Mouse (Mus musculus): Measurements from ENCODE around the gene Gm2832. TPM values are rescaled to one million over a fixed set of nuclear protein-coding genes. Genes with fewer than 3 reads are reported as not detected.
"Not testable (repeated sequence)": the region's sequence is repeated elsewhere in the genome, so short reads cannot be mapped to it uniquely, and the experiment has no call there.

The Gm2832 gene
- polyA plus RNA-seq (2014; fragmentation: Nextera tagmentation; extraction: Ambion mirVana), result not detected in 2 replicates

DNA sequence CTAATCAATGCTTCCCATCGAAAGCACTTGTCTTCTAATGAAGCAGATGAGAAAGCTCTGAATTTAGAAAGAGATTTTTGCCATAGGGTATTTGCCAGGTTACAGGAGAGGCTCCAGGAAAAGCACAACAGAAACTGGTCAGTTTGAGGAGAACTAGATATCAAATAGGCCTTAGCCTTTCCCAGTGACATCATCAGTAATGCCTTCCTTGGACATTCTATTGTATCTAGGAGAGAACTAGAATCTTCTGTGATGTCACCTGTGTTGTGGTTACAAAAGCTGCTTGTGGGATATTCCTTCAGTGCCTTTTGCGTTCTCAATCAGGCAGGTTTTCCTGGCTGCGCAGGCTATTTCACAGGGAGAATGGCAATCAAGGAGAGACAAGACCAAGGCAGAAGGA is at the start of gene Gm2832:
Gene Gm2832 (plus strand): TSS at position 301 of the 400 bp plus-strand sequence.
- not testable (repeated sequence) for H3K9ac ChIP-seq (ENCODE audit: low read length); H3K4me1 ChIP-seq (replicated peaks; ENCODE audit: control insufficient read depth, insufficient read depth, low read length); DNase-seq (ENCODE audit: low spot score); H3K27ac ChIP-seq (ENCODE audit: low read depth, low read length); H3K9me3 ChIP-seq (ENCODE audit: control insufficient read depth, low read length); H3K4me3 ChIP-seq (ENCODE audit: low read depth, low read length); H3K27me3 ChIP-seq (ENCODE audit: control insufficient read depth, insufficient read depth, low read length); ATAC-seq (replicated peaks; ENCODE audit: low FRiP score); H3K4me2 ChIP-seq (ENCODE audit: low read depth, low read length, severe bottlenecking); H3K36me3 ChIP-seq (ENCODE audit: control insufficient read depth, insufficient read depth, low read length)
- WGBS, result 95% methylated on average over 2 of the region's 3 CpGs

GRCm38 (mm10) chr14:41263296-41263695 is 15.3 kb upstream of the Gm2832 start:
- not testable (repeated sequence) for ATAC-seq (replicated peaks; ENCODE audit: low FRiP score); H3K27me3 ChIP-seq (ENCODE audit: control insufficient read depth, insufficient read depth, low read length)

DNA sequence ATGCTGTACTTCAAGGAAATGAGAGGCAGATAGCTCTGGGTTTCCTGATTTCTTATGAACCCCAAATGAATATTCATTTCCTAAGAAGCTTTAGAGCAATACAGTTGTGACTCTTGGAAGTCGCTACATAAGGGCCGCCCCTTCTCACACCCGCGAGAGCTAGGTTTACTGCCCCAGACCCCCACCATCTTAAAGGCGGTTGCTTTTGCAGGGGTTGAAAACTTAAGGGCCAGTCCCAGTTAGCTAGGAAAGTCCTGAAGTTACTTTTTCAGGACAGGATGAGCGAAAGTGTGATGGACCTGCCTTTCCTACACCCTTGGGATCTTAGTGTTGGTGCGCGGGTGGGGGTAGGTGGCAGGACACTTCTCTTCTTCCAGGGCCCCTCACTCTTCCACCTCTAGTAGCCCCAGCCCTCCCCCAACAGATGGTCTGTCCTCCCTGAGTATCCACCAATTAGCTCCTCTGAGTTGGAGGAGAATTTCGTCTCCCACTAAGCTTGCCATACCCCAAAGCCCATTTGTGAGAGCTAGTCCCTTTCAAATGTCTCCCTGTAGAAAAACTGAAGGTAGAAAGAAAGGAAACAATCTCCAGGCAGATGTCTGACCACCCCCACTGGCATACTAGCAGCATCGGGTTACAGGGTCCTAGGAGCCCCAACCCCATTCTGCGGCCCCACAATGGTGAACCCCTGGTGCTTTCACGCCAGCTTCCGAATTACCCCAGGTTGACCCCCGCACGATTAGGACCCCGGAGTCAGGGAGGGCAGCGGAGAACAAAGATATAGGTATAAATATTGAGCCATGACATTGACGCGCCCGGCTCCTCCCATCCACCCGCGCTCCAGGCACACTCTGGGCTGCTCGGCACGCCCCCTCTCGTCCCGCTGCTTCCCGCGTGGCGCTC is 14.5 kb upstream of the Gm2832 start:
- peak; percentile 91 for ATAC-seq (replicated peaks; ENCODE audit: low FRiP score)
- peak; percentile 49 for DNase-seq (ENCODE audit: low spot score)

More at GRCm38 (mm10) chr14:41263296-41263695, 15.3 kb upstream of the Gm2832 start:
- not testable (repeated sequence) for H3K36me3 ChIP-seq (ENCODE audit: control insufficient read depth, insufficient read depth, low read length); H3K27ac ChIP-seq (ENCODE audit: low read depth, low read length); H3K4me3 ChIP-seq (ENCODE audit: low read depth, low read length); H3K9me3 ChIP-seq (ENCODE audit: control insufficient read depth, low read length); H3K4me1 ChIP-seq (replicated peaks; ENCODE audit: control insufficient read depth, insufficient read depth, low read length); H3K4me2 ChIP-seq (ENCODE audit: low read depth, low read length, severe bottlenecking); H3K9ac ChIP-seq (ENCODE audit: low read length); DNase-seq (ENCODE audit: low spot score)
- WGBS, result 32% methylated on average over 4 of the region's 4 CpGs

GRCm38 (mm10) chr14:41264756-41265566 is 13.6 kb upstream of the Gm2832 start:
- not testable (repeated sequence) for H3K27me3 ChIP-seq (ENCODE audit: control insufficient read depth, insufficient read depth, low read length); H3K4me1 ChIP-seq (replicated peaks; ENCODE audit: control insufficient read depth, insufficient read depth, low read length); H3K27ac ChIP-seq (ENCODE audit: low read depth, low read length); H3K9me3 ChIP-seq (ENCODE audit: control insufficient read depth, low read length); H3K36me3 ChIP-seq (ENCODE audit: control insufficient read depth, insufficient read depth, low read length); H3K9ac ChIP-seq (ENCODE audit: low read length)
- WGBS, result under 1% methylated on average over 19 of the region's 36 CpGs
- Histone ChIP-seq H3K4me3 (ENCODE audit: low read depth, low read length) (peak overlapping the region; percentile 14; the same call in 1 of the 2 replicates), H3K4me2 (ENCODE audit: low read depth, low read length, severe bottlenecking) (peak overlapping the region; percentile 42)
- DNase-seq (ENCODE audit: low spot score), result peak; percentile 63
- ATAC-seq (replicated peaks; ENCODE audit: low FRiP score), result peak; percentile 96

More for the DNA sequence above, 14.5 kb upstream of the Gm2832 start:
- 6% methylated on average over 23 of the region's 29 CpGs for WGBS
- H3K4me1 ChIP-seq (replicated peaks; ENCODE audit: control insufficient read depth, insufficient read depth, low read length); H3K27ac ChIP-seq (ENCODE audit: low read depth, low read length); H3K36me3 ChIP-seq (ENCODE audit: control insufficient read depth, insufficient read depth, low read length); H3K9me3 ChIP-seq (ENCODE audit: control insufficient read depth, low read length); H3K9ac ChIP-seq (ENCODE audit: low read length); H3K27me3 ChIP-seq (ENCODE audit: control insufficient read depth, insufficient read depth, low read length); H3K4me3 ChIP-seq (ENCODE audit: low read depth, low read length): not testable (repeated sequence)
- peak overlapping the region; percentile 42 for H3K4me2 ChIP-seq (ENCODE audit: low read depth, low read length, severe bottlenecking)

- not testable (repeated sequence) for H3K9me3 ChIP-seq (ENCODE audit: control insufficient read depth, low read length); H3K36me3 ChIP-seq (ENCODE audit: control insufficient read depth, insufficient read depth, low read length); H3K4me1 ChIP-seq (replicated peaks; ENCODE audit: control insufficient read depth, insufficient read depth, low read length); ATAC-seq (replicated peaks; ENCODE audit: low FRiP score); H3K4me3 ChIP-seq (ENCODE audit: low read depth, low read length); H3K27me3 ChIP-seq (ENCODE audit: control insufficient read depth, insufficient read depth, low read length); H3K27ac ChIP-seq (ENCODE audit: low read depth, low read length); H3K4me2 ChIP-seq (ENCODE audit: low read depth, low read length, severe bottlenecking); H3K9ac ChIP-seq (ENCODE audit: low read length); DNase-seq (ENCODE audit: low spot score)
- 50% methylated on average over 1 of the region's 1 CpGs for WGBS
Observed at GRCm38 (mm10) chr14:41285965-41286364, 7.4 kb downstream of the Gm2832 start.

Other genes starting within 250 kb of the Gm2832 start
- gene Dydc2, start 209.6 kb upstream of the Gm2832 start, polyA plus RNA-seq (2014; fragmentation: Nextera tagmentation; extraction: Ambion mirVana), result 0.24 and 0.57 TPM in 2 replicates
- gene Dydc1, start 205.9 kb upstream of the Gm2832 start, polyA plus RNA-seq (2014; fragmentation: Nextera tagmentation; extraction: Ambion mirVana), result not detected in 2 replicates
- gene Mat1a, start 173.8 kb upstream of the Gm2832 start, polyA plus RNA-seq (2014; fragmentation: Nextera tagmentation; extraction: Ambion mirVana), result not detected in 2 replicates
- not detected in 2 replicates for gene Sftpa1, start 147.0 kb upstream of the Gm2832 start, polyA plus RNA-seq (2014; fragmentation: Nextera tagmentation; extraction: Ambion mirVana)
- gene Mbl1, start 127.3 kb upstream of the Gm2832 start, polyA plus RNA-seq (2014; fragmentation: Nextera tagmentation; extraction: Ambion mirVana), result not detected in 2 replicates
- not detected in 2 replicates for gene Sftpd, start 93.7 kb upstream of the Gm2832 start, polyA plus RNA-seq (2014; fragmentation: Nextera tagmentation; extraction: Ambion mirVana)
- gene Gm5798, start 69.8 kb downstream of the Gm2832 start, polyA plus RNA-seq (2014; fragmentation: Nextera tagmentation; extraction: Ambion mirVana), result not detected in 2 replicates
- gene Gm7945, start 107.6 kb downstream of the Gm2832 start, polyA plus RNA-seq (2014; fragmentation: Nextera tagmentation; extraction: Ambion mirVana), result not detected in 2 replicates
- gene Gm6482, start 129.5 kb downstream of the Gm2832 start, polyA plus RNA-seq (2014; fragmentation: Nextera tagmentation; extraction: Ambion mirVana), result not detected in 2 replicates
- not detected in 2 replicates for gene Gm7954, start 174.7 kb downstream of the Gm2832 start, polyA plus RNA-seq (2014; fragmentation: Nextera tagmentation; extraction: Ambion mirVana)
- gene Gm3486, start 210.7 kb downstream of the Gm2832 start, polyA plus RNA-seq (2014; fragmentation: Nextera tagmentation; extraction: Ambion mirVana), result not detected in 2 replicates